Mouse (Mus musculus) limb, embryonic 15.5 days (tissue): ENCODE measurements around the gene Crb3. TPM values are rescaled to one million over a fixed set of nuclear protein-coding genes. Genes with fewer than 3 reads are reported as not detected.

Experiments
- ATAC-seq: fragments of 200-750 bp; cut with Nextera tagmentation; 2 replicates; pipeline ENCODE4 v1.8.0; 2017; ENCODE audit warnings: low read depth, moderate TSS enrichment; ENCODE audit not compliant: insufficient number of reproducible peaks, low FRiP score, low TSS enrichment
- H3K27ac ChIP-seq: fragments of 300-500 bp; sonication (generic); 2 replicates; pipeline ENCODE4 v1.5.1; 2015; ENCODE audit warnings: moderate library complexity, mild to moderate bottlenecking, inconsistent platforms
- H3K27me3 ChIP-seq: fragments of 300-500 bp; sonication (generic); 2 replicates; pipeline ENCODE4 v1.6.1; 2015; ENCODE audit warnings: inconsistent platforms
- H3K36me3 ChIP-seq: fragments of 300-500 bp; sonication (generic); 2 replicates; pipeline ENCODE4 v1.6.1; 2015; ENCODE audit warnings: inconsistent platforms
- H3K4me1 ChIP-seq: fragments of 300-500 bp; sonication (generic); 2 replicates; pipeline ENCODE4 v1.6.1; 2015; ENCODE audit warnings: inconsistent platforms
- H3K4me2 ChIP-seq: fragments of 300-500 bp; sonication (generic); 2 replicates; pipeline ENCODE4 v1.6.1; 2015; ENCODE audit warnings: mild to moderate bottlenecking, inconsistent platforms
- H3K4me3 ChIP-seq: fragments of 300-500 bp; sonication (generic); 2 replicates; pipeline ENCODE4 v1.5.1; 2015; ENCODE audit warnings: mild to moderate bottlenecking, inconsistent platforms
- H3K9ac ChIP-seq: fragments of 300-500 bp; sonication (generic); 2 replicates; pipeline ENCODE4 v1.6.1; 2015; ENCODE audit warnings: inconsistent platforms
- H3K9me3 ChIP-seq: fragments of 300-500 bp; sonication (generic); 2 replicates; pipeline ENCODE4 v1.6.1; 2016; ENCODE audit warnings: inconsistent platforms
- WGBS: fragments of 180-500 bp; shearing (Covaris S2); methylation state at CpG from one replicate; pipeline ENCODE4 v1.1.7; 2015; 5-methylcytosine and 5-hydroxymethylcytosine counted together
- polyA plus RNA-seq: library from polyadenylated mRNA; unstranded; fragments of >200 nt; fragmentation: Nextera tagmentation; extraction: Ambion mirVana; gene quantifications from 2 replicates; pipeline ENCODE4 v1.2.1, GENCODE M21; 2015

The Crb3 gene
- polyA plus RNA-seq, 1 experiment from 2014 or later: 9.7 TPM

DNA sequence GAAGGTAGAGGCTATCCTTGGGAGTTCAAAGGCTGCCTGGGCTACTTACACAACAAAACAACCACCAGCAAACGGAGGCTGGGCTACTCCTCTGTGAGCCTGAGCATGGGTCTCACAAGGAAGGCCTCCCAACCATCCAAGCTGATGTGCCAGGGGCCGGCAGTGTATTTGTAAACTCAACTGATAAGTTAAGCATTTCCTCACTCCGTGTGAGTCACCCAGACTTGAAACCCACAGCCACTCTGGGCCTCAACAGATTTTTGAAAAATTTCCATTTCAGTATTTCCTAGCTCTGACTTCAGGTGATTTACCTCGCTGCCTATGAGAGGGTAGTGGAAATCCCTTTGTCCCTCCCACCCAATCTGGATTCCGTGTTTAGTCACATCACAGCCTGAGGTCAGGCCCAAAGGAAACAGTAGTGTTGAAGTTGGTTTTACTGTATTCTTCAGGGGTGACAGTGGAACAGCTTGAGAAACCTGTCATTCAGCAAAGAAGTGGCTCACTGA lies 49.8 kb downstream of the Crb3 start:
- H3K9ac ChIP-seq: no peak overlapping the region
- H3K27ac ChIP-seq: no peak overlapping the region
- H3K9me3 ChIP-seq: no peaks in the 10 kb centered on the region
- no peaks in the 10 kb centered on the region for H3K27me3 ChIP-seq
- H3K4me3 ChIP-seq: no peak overlapping the region
- ATAC-seq: no peak
- H3K4me2 ChIP-seq: no peak overlapping the region
- WGBS: 51% methylated on average over 5 of the region's 5 CpGs
- H3K4me1 ChIP-seq: peaks cover 20% of the 10 kb centered on the region
- H3K36me3 ChIP-seq: no peaks in the 10 kb centered on the region

DNA sequence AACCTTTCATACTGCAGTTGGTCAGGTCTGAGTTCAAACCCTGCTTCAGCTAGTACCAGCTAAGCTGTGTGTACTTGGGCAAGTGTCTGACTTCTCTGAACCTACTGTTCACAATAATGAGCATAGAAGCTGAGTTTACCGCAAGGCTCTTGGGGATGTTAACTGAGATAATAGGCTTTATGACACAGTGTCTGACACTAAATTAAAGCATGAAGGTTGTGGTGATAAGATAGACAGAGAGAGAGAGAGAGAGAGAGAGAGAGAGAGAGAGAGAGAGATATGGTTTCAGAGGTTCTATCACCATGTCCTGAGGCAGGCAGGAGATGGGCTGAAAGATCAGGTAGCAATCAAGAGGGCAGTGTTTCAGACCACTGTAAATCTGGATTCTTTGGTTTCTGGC lies 51.1 kb downstream of the Crb3 start:
- H3K9me3 ChIP-seq: no peaks in the 10 kb centered on the region
- no peak overlapping the region for H3K4me3 ChIP-seq
- H3K9ac ChIP-seq: no peak overlapping the region
- no peak overlapping the region for H3K27ac ChIP-seq
- no peaks in the 10 kb centered on the region for H3K36me3 ChIP-seq
- WGBS: 79% methylated on average over 1 of the region's 1 CpGs
- peaks cover 13% of the 10 kb centered on the region; the same call in 1 of the 2 replicates for H3K4me1 ChIP-seq
- ATAC-seq: no peak
- no peak overlapping the region for H3K4me2 ChIP-seq
- no peaks in the 10 kb centered on the region for H3K27me3 ChIP-seq

DNA sequence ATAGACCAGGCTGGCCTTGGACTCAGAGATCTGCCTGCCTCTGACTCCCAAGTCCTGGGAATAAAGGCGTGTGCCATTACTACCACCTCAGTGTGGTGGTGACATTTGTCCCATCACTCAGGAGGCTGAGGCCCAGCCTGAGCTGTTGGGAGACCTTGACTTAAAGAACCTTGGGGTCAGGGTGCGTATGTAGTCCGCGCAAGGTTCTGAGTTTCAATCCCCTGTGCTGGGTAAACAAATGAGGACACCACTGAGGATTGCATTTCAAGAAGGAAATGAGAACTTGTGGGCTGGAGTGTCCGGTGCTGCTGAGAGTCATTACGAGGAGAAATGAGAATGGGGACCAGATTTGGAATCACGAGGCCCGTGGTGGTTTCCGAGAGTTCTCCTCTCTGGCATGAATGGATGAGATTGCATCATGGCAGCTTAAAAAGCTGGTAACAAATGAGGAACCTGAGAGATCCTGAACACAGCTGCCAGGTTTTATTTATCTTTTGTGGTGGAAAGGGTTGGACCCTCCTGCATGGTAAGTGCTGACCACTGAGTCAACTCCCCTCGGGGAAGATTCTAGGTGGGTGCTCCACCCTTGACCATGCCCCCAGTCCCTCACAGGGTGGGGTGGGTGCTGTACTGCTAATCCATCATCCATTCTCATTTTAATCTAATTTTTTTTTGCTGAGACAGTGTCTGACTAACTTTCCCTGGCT lies 54.0 kb downstream of the Crb3 start:
- Histone ChIP-seq H3K4me2 (no peak overlapping the region), H3K9ac (no peak overlapping the region), H3K4me1 (no peaks in the 10 kb centered on the region), H3K27me3 (no peaks in the 10 kb centered on the region), H3K27ac (no peak overlapping the region), H3K9me3 (no peaks in the 10 kb centered on the region), H3K4me3 (no peak overlapping the region), H3K36me3 (no peaks in the 10 kb centered on the region)
- no peak for ATAC-seq
- WGBS: 87% methylated on average over 10 of the region's 10 CpGs

Other genes starting within 250 kb of the Crb3 start
- gene Rfx2, start 228.1 kb upstream of the Crb3 start, polyA plus RNA-seq: 6.0 and 6.1 TPM in 2 replicates
- 0.06 TPM in 1 of 2 replicates, not detected in the other for gene Acsbg2, start 184.7 kb upstream of the Crb3 start, polyA plus RNA-seq
- gene 1700061G19Rik, start 183.6 kb upstream of the Crb3 start, polyA plus RNA-seq: 0.16 and 0.24 TPM in 2 replicates
- gene Mllt1, start 123.7 kb upstream of the Crb3 start, polyA plus RNA-seq: 43.6 and 50.5 TPM in 2 replicates
- gene Acer1, start 77.0 kb upstream of the Crb3 start, polyA plus RNA-seq: 20.5 and 24.0 TPM in 2 replicates
- 136 and 142 TPM in 2 replicates for gene Clpp, start 68.8 kb upstream of the Crb3 start, polyA plus RNA-seq
- 36.3 and 39.0 TPM in 2 replicates for gene Alkbh7, start 61.8 kb upstream of the Crb3 start, polyA plus RNA-seq
- gene Pspn, start 59.1 kb upstream of the Crb3 start, polyA plus RNA-seq: 0.42 TPM in 1 of 2 replicates, not detected in the other
- gene Gtf2f1, start 47.8 kb upstream of the Crb3 start, polyA plus RNA-seq: 62.0 and 75.6 TPM in 2 replicates
- gene Gm17949, start 47.6 kb upstream of the Crb3 start, polyA plus RNA-seq: 0.37 and 0.40 TPM in 2 replicates
- 24.2 and 35.9 TPM in 2 replicates for gene Khsrp, start 27.6 kb upstream of the Crb3 start, polyA plus RNA-seq
- not detected in 2 replicates for gene Slc25a41, start 17.5 kb upstream of the Crb3 start, polyA plus RNA-seq
- 5.5 and 5.7 TPM in 2 replicates for gene Slc25a23, start 758 bp downstream of the Crb3 start, polyA plus RNA-seq
- 1.6 and 2.2 TPM in 2 replicates for gene Dennd1c, start 19.4 kb downstream of the Crb3 start, polyA plus RNA-seq
- 8.4 and 10.0 TPM in 2 replicates for gene Tubb4a, start 28.7 kb downstream of the Crb3 start, polyA plus RNA-seq
- 7.6 and 8.7 TPM in 2 replicates for gene Tnfsf9, start 46.2 kb downstream of the Crb3 start, polyA plus RNA-seq
- not detected in 2 replicates for gene Cd70, start 90.7 kb downstream of the Crb3 start, polyA plus RNA-seq
- 0.08 and 0.15 TPM in 2 replicates for gene Tnfsf14, start 135.1 kb downstream of the Crb3 start, polyA plus RNA-seq
- gene C3, start 169.0 kb downstream of the Crb3 start, polyA plus RNA-seq: 1.5 and 1.8 TPM in 2 replicates
- gene Gpr108, start 189.3 kb downstream of the Crb3 start, polyA plus RNA-seq: 43.6 and 45.5 TPM in 2 replicates
- gene Trip10, start 190.3 kb downstream of the Crb3 start, polyA plus RNA-seq: 40.6 and 44.5 TPM in 2 replicates
- 4.1 and 4.4 TPM in 2 replicates for gene Vav1, start 220.0 kb downstream of the Crb3 start, polyA plus RNA-seq